Mouse (Mus musculus): Measurements from ENCODE around the gene Kcnh6. TPM values are rescaled to one million over a fixed set of nuclear protein-coding genes. Genes with fewer than 3 reads are reported as not detected.
A peak's percentile ranks its signal among the peaks of the same experiment; 100 is the strongest.
"Not testable (repeated sequence)": the region's sequence is repeated elsewhere in the genome, so short reads cannot be mapped to it uniquely, and the experiment has no call there.

Kcnh6 gene
- polyA plus RNA-seq, 1 experiment from 2014 or later: 0.23 TPM

- Histone ChIP-seq H3K4me2 (ENCODE audit: low read depth, low read length) (no peak overlapping the region), H3K36me3 (ENCODE audit: control insufficient read depth, insufficient read depth, low read length) (no peaks in the 10 kb centered on the region), H3K27ac (ENCODE audit: low read length) (no peak overlapping the region), H3K9me3 (ENCODE audit: control insufficient read depth, low read length) (no peaks in the 10 kb centered on the region), H3K9ac (ENCODE audit: low read length) (no peak overlapping the region), H3K4me1 (replicated peaks; ENCODE audit: control insufficient read depth, insufficient read depth, low read length) (no peaks in the 10 kb centered on the region), H3K27me3 (ENCODE audit: control insufficient read depth, insufficient read depth, low read depth, low read length) (no peaks in the 10 kb centered on the region), H3K4me3 (ENCODE audit: low read length) (no peak overlapping the region)
- ATAC-seq (ENCODE audit: low read depth): no peak
- WGBS: 80% methylated on average over 5 of the region's 5 CpGs
Observed at GRCm38 (mm10) chr11:106027607-106028006, 19.7 kb downstream of the Kcnh6 start.

GRCm38 (mm10) chr11:106032074-106032473 lies 24.1 kb downstream of the Kcnh6 start:
- H3K27ac ChIP-seq (ENCODE audit: low read length): peak overlapping the region; percentile 57; the same call in 1 of the 2 replicates
- WGBS: 28% methylated on average over 6 of the region's 25 CpGs
- peak overlapping the region; percentile 49 for H3K9ac ChIP-seq (ENCODE audit: low read length)
- H3K4me3 ChIP-seq (ENCODE audit: low read length): peak overlapping the region; percentile 45
- ATAC-seq (ENCODE audit: low read depth); H3K9me3 ChIP-seq (ENCODE audit: control insufficient read depth, low read length); H3K4me1 ChIP-seq (replicated peaks; ENCODE audit: control insufficient read depth, insufficient read depth, low read length); H3K36me3 ChIP-seq (ENCODE audit: control insufficient read depth, insufficient read depth, low read length); H3K27me3 ChIP-seq (ENCODE audit: control insufficient read depth, insufficient read depth, low read depth, low read length): not testable (repeated sequence)
- peak overlapping the region; percentile 34; the same call in 1 of the 2 replicates for H3K4me2 ChIP-seq (ENCODE audit: low read depth, low read length)

- Histone ChIP-seq H3K36me3 (ENCODE audit: control insufficient read depth, insufficient read depth, low read length) (no peaks in the 10 kb centered on the region), H3K9me3 (ENCODE audit: control insufficient read depth, low read length) (no peaks in the 10 kb centered on the region), H3K27ac (ENCODE audit: low read length) (peak overlapping the region; percentile 38), H3K4me2 (ENCODE audit: low read depth, low read length) (peak overlapping the region; percentile 39), H3K9ac (ENCODE audit: low read length) (peak overlapping the region; percentile 42), H3K4me1 (replicated peaks; ENCODE audit: control insufficient read depth, insufficient read depth, low read length) (peaks cover 9% of the 10 kb centered on the region), H3K4me3 (ENCODE audit: low read length) (no peak overlapping the region), H3K27me3 (ENCODE audit: control insufficient read depth, insufficient read depth, low read depth, low read length) (no peaks in the 10 kb centered on the region)
- no peak; the same call in 1 of the 2 replicates for ATAC-seq (ENCODE audit: low read depth)
- WGBS: 31% methylated on average over 11 of the region's 11 CpGs
Observed at GRCm38 (mm10) chr11:106033491-106033919, 25.6 kb downstream of the Kcnh6 start.

GRCm38 (mm10) chr11:106034986-106035385 lies 27.1 kb downstream of the Kcnh6 start:
- ATAC-seq (ENCODE audit: low read depth): no peak
- no peaks in the 10 kb centered on the region for H3K9me3 ChIP-seq (ENCODE audit: control insufficient read depth, low read length)
- H3K4me2 ChIP-seq (ENCODE audit: low read depth, low read length): no peak overlapping the region
- no peaks in the 10 kb centered on the region for H3K27me3 ChIP-seq (ENCODE audit: control insufficient read depth, insufficient read depth, low read depth, low read length)
- 75% methylated on average over 9 of the region's 9 CpGs for WGBS
- peaks cover 12% of the 10 kb centered on the region for H3K4me1 ChIP-seq (replicated peaks; ENCODE audit: control insufficient read depth, insufficient read depth, low read length)
- no peak overlapping the region for H3K4me3 ChIP-seq (ENCODE audit: low read length)
- H3K9ac ChIP-seq (ENCODE audit: low read length): no peak overlapping the region
- H3K36me3 ChIP-seq (ENCODE audit: control insufficient read depth, insufficient read depth, low read length): no peaks in the 10 kb centered on the region
- H3K27ac ChIP-seq (ENCODE audit: low read length): no peak overlapping the region

- under 1% methylated on average over 66 of the region's 66 CpGs for WGBS
- Histone ChIP-seq H3K9me3 (ENCODE audit: control insufficient read depth, low read length) (no peaks in the 10 kb centered on the region), H3K36me3 (ENCODE audit: control insufficient read depth, insufficient read depth, low read length) (no peaks in the 10 kb centered on the region), H3K4me2 (ENCODE audit: low read depth, low read length) (peak within 1 kb of the TSS; percentile 98), H3K27me3 (ENCODE audit: control insufficient read depth, insufficient read depth, low read depth, low read length) (no peaks in the 10 kb centered on the region), H3K4me3 (ENCODE audit: low read length) (peak within 1 kb of the TSS; percentile 88), H3K27ac (ENCODE audit: low read length) (peak within 1 kb of the TSS; percentile 86), H3K9ac (ENCODE audit: low read length) (peak within 1 kb of the TSS; percentile 92), H3K4me1 (replicated peaks; ENCODE audit: control insufficient read depth, insufficient read depth, low read length) (peaks cover 12% of the 10 kb centered on the region)
- peak; percentile 99 for ATAC-seq (ENCODE audit: low read depth)
Observed at GRCm38 (mm10) chr11:106036548-106037417, 28.9 kb downstream of the Kcnh6 start, which contains the start of gene Dcaf7. Dcaf7 (plus strand) TSS chr11:106036872.

GRCm38 (mm10) chr11:106037418-106037751 lies 29.5 kb downstream of the Kcnh6 start:
- ATAC-seq (ENCODE audit: low read depth): no peak; the same call in 1 of the 2 replicates
- peak overlapping the region; percentile 88 for H3K4me3 ChIP-seq (ENCODE audit: low read length)
- H3K27me3 ChIP-seq (ENCODE audit: control insufficient read depth, insufficient read depth, low read depth, low read length): no peaks in the 10 kb centered on the region
- peak overlapping the region; percentile 86 for H3K27ac ChIP-seq (ENCODE audit: low read length)
- peak overlapping the region; percentile 98 for H3K4me2 ChIP-seq (ENCODE audit: low read depth, low read length)
- H3K36me3 ChIP-seq (ENCODE audit: control insufficient read depth, insufficient read depth, low read length): no peaks in the 10 kb centered on the region
- peak overlapping the region; percentile 92 for H3K9ac ChIP-seq (ENCODE audit: low read length)
- 0% methylated on average over 13 of the region's 13 CpGs for WGBS
- peaks cover 12% of the 10 kb centered on the region for H3K4me1 ChIP-seq (replicated peaks; ENCODE audit: control insufficient read depth, insufficient read depth, low read length)
- no peaks in the 10 kb centered on the region for H3K9me3 ChIP-seq (ENCODE audit: control insufficient read depth, low read length)

GRCm38 (mm10) chr11:106044349-106044748 lies 36.4 kb downstream of the Kcnh6 start:
- no peak for ATAC-seq (ENCODE audit: low read depth)
- Histone ChIP-seq H3K27me3 (ENCODE audit: control insufficient read depth, insufficient read depth, low read depth, low read length) (no peaks in the 10 kb centered on the region), H3K9ac (ENCODE audit: low read length) (no peak overlapping the region), H3K27ac (ENCODE audit: low read length) (no peak overlapping the region), H3K4me3 (ENCODE audit: low read length) (no peak overlapping the region), H3K9me3 (ENCODE audit: control insufficient read depth, low read length) (no peaks in the 10 kb centered on the region), H3K4me1 (replicated peaks; ENCODE audit: control insufficient read depth, insufficient read depth, low read length) (no peaks in the 10 kb centered on the region), H3K36me3 (ENCODE audit: control insufficient read depth, insufficient read depth, low read length) (peaks cover 15% of the 10 kb centered on the region), H3K4me2 (ENCODE audit: low read depth, low read length) (no peak overlapping the region)

- ATAC-seq (ENCODE audit: low read depth): no peak
- 88% methylated on average over 1 of the region's 1 CpGs for WGBS
- Histone ChIP-seq H3K27ac (ENCODE audit: low read length) (no peak overlapping the region), H3K4me2 (ENCODE audit: low read depth, low read length) (no peak overlapping the region), H3K9ac (ENCODE audit: low read length) (no peak overlapping the region), H3K4me3 (ENCODE audit: low read length) (no peak overlapping the region), H3K27me3 (ENCODE audit: control insufficient read depth, insufficient read depth, low read depth, low read length) (no peaks in the 10 kb centered on the region), H3K36me3 (ENCODE audit: control insufficient read depth, insufficient read depth, low read length) (peaks cover 19% of the 10 kb centered on the region), H3K4me1 (replicated peaks; ENCODE audit: control insufficient read depth, insufficient read depth, low read length) (no peaks in the 10 kb centered on the region), H3K9me3 (ENCODE audit: control insufficient read depth, low read length) (no peaks in the 10 kb centered on the region)
Observed at GRCm38 (mm10) chr11:106045256-106045655, 37.3 kb downstream of the Kcnh6 start.

GRCm38 (mm10) chr11:106045780-106046179 lies 37.9 kb downstream of the Kcnh6 start:
- Histone ChIP-seq H3K36me3 (ENCODE audit: control insufficient read depth, insufficient read depth, low read length) (peaks cover 19% of the 10 kb centered on the region), H3K27ac (ENCODE audit: low read length) (no peak overlapping the region), H3K27me3 (ENCODE audit: control insufficient read depth, insufficient read depth, low read depth, low read length) (no peaks in the 10 kb centered on the region), H3K4me1 (replicated peaks; ENCODE audit: control insufficient read depth, insufficient read depth, low read length) (no peaks in the 10 kb centered on the region), H3K4me2 (ENCODE audit: low read depth, low read length) (no peak overlapping the region), H3K4me3 (ENCODE audit: low read length) (no peak overlapping the region), H3K9ac (ENCODE audit: low read length) (no peak overlapping the region), H3K9me3 (ENCODE audit: control insufficient read depth, low read length) (no peaks in the 10 kb centered on the region)
- ATAC-seq (ENCODE audit: low read depth): no peak
- WGBS: 89% methylated on average over 3 of the region's 3 CpGs
